ENCODE assay signal across 14 mouse cellular contexts in genomic region chr2:45158351-45158782, GRCm38 (mm10). TPM values are rescaled to one million over a fixed set of nuclear protein-coding genes. Genes with fewer than 3 reads are reported as not detected.
DNase-seq lines count a peak whose midpoint lies in the region; ATAC-seq and TF ChIP-seq lines count a peak whose summit lies in the region.
"Had no signal": no experiment of that assay in that cellular context is flagged by ENCODE, and none has a peak within 500 bp of the region (broad histone marks: within the 10 kb centered on the region; RNA-seq: fewer than 3 reads in every experiment).

No protein-coding gene starts in this region.

- H3K4me1 ChIP-seq in forebrain, embryonic 13.5 days, result peaks cover 23% of the 10 kb centered on the region
- H3K4me1 ChIP-seq in hindbrain, postnatal 0 days (ENCODE audit: insufficient read depth, low read length), result no peaks in the 10 kb centered on the region
- peaks cover 13% of the 10 kb centered on the region for H3K4me1 ChIP-seq in neural tube, embryonic 13.5 days (replicated peaks)
- H3K4me1 ChIP-seq: limb, embryonic 15.5 days had no signal

- intact Hi-C loops in left cerebral cortex, adult 2 months (cut with DNase I), result no loop called here

- WGBS in forebrain, embryonic 13.5 days, result 4% methylated on average over 8 of the region's 8 CpGs
- 19% methylated on average over 8 of the region's 8 CpGs for WGBS in hindbrain, postnatal 0 days
- 8% methylated on average over 8 of the region's 8 CpGs for WGBS in neural tube, embryonic 13.5 days

- peak; percentile 82 for ATAC-seq in forebrain, embryonic 13.5 days
- ATAC-seq in hindbrain, postnatal 0 days, result no peak
- ATAC-seq in neural tube, embryonic 13.5 days (ENCODE audit: low read depth), result no peak
- no peak for ATAC-seq in megakaryocyte progenitor cell, adult 5-6 weeks (replicated peaks; ENCODE audit: poor library complexity)

- H3K36me3 ChIP-seq in forebrain, embryonic 13.5 days (ENCODE audit: poor library complexity, severe bottlenecking), result no peaks in the 10 kb centered on the region
- H3K36me3 ChIP-seq in hindbrain, postnatal 0 days (ENCODE audit: insufficient read depth, low read length), result no peaks in the 10 kb centered on the region
- H3K36me3 ChIP-seq in neural tube, embryonic 13.5 days, result no peaks in the 10 kb centered on the region
- H3K36me3 ChIP-seq: heart, embryonic 13.5 days; limb, embryonic 15.5 days had no signal

- TF ChIP-seq CTCF in left cerebral cortex, adult 2 months (IDR thresholded peaks at IDR 0.05), result no peak
- TF ChIP-seq CTCF in hindbrain, postnatal 0 days (IDR thresholded peaks at IDR 0.05; ENCODE audit: low read depth), result no peak

- H3K9ac ChIP-seq in forebrain, embryonic 13.5 days, result peak overlapping the region; percentile 17
- H3K9ac ChIP-seq in hindbrain, postnatal 0 days (replicated peaks; ENCODE audit: low read length), result 0 out of 2 replicates have a peak overlapping the region, but pooled peaks have one; percentile 17
- H3K9ac ChIP-seq in neural tube, embryonic 13.5 days, result peak overlapping the region; percentile 49; the same call in 1 of the 2 replicates
- H3K9ac ChIP-seq: heart, embryonic 13.5 days; limb, embryonic 15.5 days had no signal

- H3K4me3 ChIP-seq in left cerebral cortex, adult 2 months, result peak overlapping the region; percentile 36
- H3K4me3 ChIP-seq in forebrain, embryonic 13.5 days, result peak overlapping the region; percentile 22
- peak overlapping the region; percentile 19; the same call in 1 of the 2 replicates for H3K4me3 ChIP-seq in hindbrain, postnatal 0 days (ENCODE audit: low read length)
- peak overlapping the region; percentile 17 for H3K4me3 ChIP-seq in neural tube, embryonic 13.5 days
- H3K4me3 ChIP-seq: erythroblast, embryonic 14.5 days; heart, embryonic 13.5 days; limb, embryonic 15.5 days had no signal

- H3K4me2 ChIP-seq in forebrain, embryonic 13.5 days, result peak overlapping the region; percentile 55
- peak overlapping the region; percentile 54 for H3K4me2 ChIP-seq in hindbrain, postnatal 0 days (ENCODE audit: low read depth, low read length)
- H3K4me2 ChIP-seq in neural tube, embryonic 13.5 days, result peak overlapping the region; percentile 51
- H3K4me2 ChIP-seq: heart, embryonic 13.5 days; limb, embryonic 15.5 days had no signal

- no peak for DNase-seq in left cerebral cortex, adult 2 months (ENCODE audit: extremely low spot score in 1 of 2, low spot score in 2 of 2)
- DNase-seq in left cerebral cortex, adult 9 months (ENCODE audit: low spot score in 2 of 2), result no peak
- no peak for DNase-seq in hindbrain, postnatal 0 days (ENCODE audit: low spot score)
- no peak for DNase-seq in natural killer cell, adult 2 months (ENCODE audit: low spot score in 2 of 2)
- no peak for DNase-seq in cerebellum, adult 11 months
- DNase-seq: cerebellum, postnatal 10 days; gastrocnemius, postnatal 14 days; spleen, adult 18-20 months had no signal

- H3K27me3 ChIP-seq in forebrain, embryonic 13.5 days, result no peaks in the 10 kb centered on the region
- no peaks in the 10 kb centered on the region for H3K27me3 ChIP-seq in hindbrain, postnatal 0 days (ENCODE audit: insufficient read depth, low read length)
- no peaks in the 10 kb centered on the region for H3K27me3 ChIP-seq in neural tube, embryonic 13.5 days
- H3K27me3 ChIP-seq: heart, embryonic 13.5 days had no signal

- no peak overlapping the region for H3K27ac ChIP-seq in left cerebral cortex, adult 2 months
- peak overlapping the region; percentile 80 for H3K27ac ChIP-seq in forebrain, embryonic 13.5 days
- H3K27ac ChIP-seq in hindbrain, postnatal 0 days, result no peak overlapping the region
- no peak overlapping the region for H3K27ac ChIP-seq in neural tube, embryonic 13.5 days (replicated peaks)
- H3K27ac ChIP-seq: heart, embryonic 13.5 days; limb, embryonic 15.5 days had no signal

- no peaks in the 10 kb centered on the region for H3K9me3 ChIP-seq in forebrain, embryonic 13.5 days (replicated peaks)
- no peaks in the 10 kb centered on the region for H3K9me3 ChIP-seq in hindbrain, postnatal 0 days (ENCODE audit: low read length)
- no peaks in the 10 kb centered on the region for H3K9me3 ChIP-seq in neural tube, embryonic 13.5 days
- H3K9me3 ChIP-seq: heart, embryonic 13.5 days; limb, embryonic 15.5 days had no signal

RNA-seq across cellular contexts. Expression of gene Zeb2, which starts 41.2 kb away (rescaled TPM):
- total RNA-seq in left cerebral cortex, adult 2 months (2021), result 100 to 1,000 TPM; 156 to 181 TPM
- 74.7 and 85.4 TPM in 2 replicates for polyA plus RNA-seq in forebrain, embryonic 13.5 days (2015; fragmentation: Nextera tagmentation; extraction: Ambion mirVana)
- total RNA-seq in hindbrain, postnatal 0 days (2014; rRNA removed), result 47.7 and 52.0 TPM in 2 replicates
- 21.4 and 21.9 TPM in 2 replicates for polyA plus RNA-seq in hindbrain, postnatal 0 days (2015; fragmentation: Nextera tagmentation; extraction: Ambion mirVana)
- polyA plus RNA-seq in neural tube, embryonic 13.5 days (2015; fragmentation: Nextera tagmentation; extraction: Ambion mirVana), result 48.9 and 55.7 TPM in 2 replicates
- total RNA-seq in megakaryocyte progenitor cell, adult 5-6 weeks (2015), result 188 and 189 TPM in 2 replicates
- 138 and 151 TPM in 2 replicates for total RNA-seq in megakaryocyte progenitor cell, adult 5-6 weeks (2017)
